Mouse (Mus musculus) liver, embryonic 14.5 days (tissue): ENCODE measurements around the gene Ndufab1. TPM values are rescaled to one million over a fixed set of nuclear protein-coding genes. Genes with fewer than 3 reads are reported as not detected.
A peak's percentile ranks its signal among the peaks of the same experiment; 100 is the strongest.

Experiments used
- ATAC-seq: fragments of 200-750 bp; cut with Nextera tagmentation; 2 replicates; pipeline ENCODE4 v1.8.0; 2017; ENCODE audit warnings: moderate number of reproducible peaks, mild to moderate bottlenecking, moderate library complexity; ENCODE audit not compliant: insufficient read depth
- DNase-seq, 3 experiments: peaks; one replicate each; pipeline ENCODE4 v3.0.0-alpha.2; 2012 to 2013; ENCODE audit warnings: low read depth in 3 of 3, low spot score in 3 of 3
- H3K27ac ChIP-seq: fragments of 300-500 bp; sonication (generic); 2 replicates; pipeline ENCODE4 v1.5.1; 2014; ENCODE audit warnings: moderate library complexity, mild to moderate bottlenecking, control low read depth, inconsistent platforms
- H3K27me3 ChIP-seq: fragments of 300-500 bp; sonication (generic); 2 replicates; pipeline ENCODE4 v1.6.1; 2014; ENCODE audit warnings: mild to moderate bottlenecking, low read length, moderate library complexity; ENCODE audit not compliant: control insufficient read depth, insufficient read depth
- H3K36me3 ChIP-seq: fragments of 300-500 bp; sonication (generic); replicated peaks from 2 replicates; pipeline ENCODE4 v1.6.1; 2014; ENCODE audit warnings: low read depth; ENCODE audit not compliant: control insufficient read depth, insufficient read depth
- H3K4me1 ChIP-seq, 2 experiments: fragments of 200-500 bp in 1 of 2; fragments of 300-500 bp in 1 of 2; sonication (generic) in 1 of 2; replicated peaks; 2 replicates each; pipeline ENCODE4 v1.6.1; 2012 to 2014; ENCODE audit warnings: antibody characterized with exemption in 1 of 2, inconsistent platforms in 1 of 2, low read length in 1 of 2; ENCODE audit not compliant: control insufficient read depth in 2 of 2, insufficient read depth in 2 of 2
- H3K4me2 ChIP-seq: fragments of 300-500 bp; sonication (generic); 2 replicates; pipeline ENCODE4 v1.6.1; 2014; ENCODE audit warnings: low read depth, mild to moderate bottlenecking, control low read depth, moderate library complexity
- H3K4me3 ChIP-seq, 2 experiments: fragments of 200-500 bp in 1 of 2; fragments of 300-500 bp in 1 of 2; sonication (generic) in 1 of 2; 2 replicates each; pipeline ENCODE4 v1.5.1; 2012 to 2014; ENCODE audit warnings: low read depth in 2 of 2, low read length in 2 of 2, mild to moderate bottlenecking in 2 of 2, control low read depth in 1 of 2, inconsistent platforms in 1 of 2, moderate library complexity in 1 of 2; ENCODE audit not compliant: insufficient read depth in 1 of 2
- H3K9ac ChIP-seq: fragments of 300-500 bp; sonication (generic); replicated peaks from 2 replicates; pipeline ENCODE4 v1.6.1; 2014; ENCODE audit warnings: mild to moderate bottlenecking, control low read depth, moderate library complexity
- H3K9me3 ChIP-seq: fragments of 300-500 bp; sonication (generic); 2 replicates; pipeline ENCODE4 v1.6.1; 2016; ENCODE audit warnings: low read length, mixed read lengths; ENCODE audit not compliant: control insufficient read depth
- CTCF ChIP-seq: IDR thresholded peaks from 2 replicates; pipeline ENCODE4 v1.5.1; 2016; ENCODE audit warnings: antibody characterized with exemption, low read depth, control low read depth
- EP300 ChIP-seq: IDR thresholded peaks from 2 replicates; pipeline ENCODE4 v1.6.1; 2016; ENCODE audit warnings: antibody characterized with exemption, low read depth
- WGBS: fragments of 180-500 bp; shearing (Covaris S2); extraction: QIAGEN DNeasy Blood & Tissue Kit; methylation state at CpG from one replicate; pipeline ENCODE4 v1.1.7; 2014; ENCODE audit not compliant: insufficient replicate concordance; 5-methylcytosine and 5-hydroxymethylcytosine counted together
- polyA plus RNA-seq, 2 experiments: library from polyadenylated mRNA; depleted of rRNA in 1 of 2; stranded (reverse) in 1 of 2; unstranded in 1 of 2; fragments of >200 nt; fragmentation: Nextera tagmentation in 1 of 2; extraction: Ambion mirVana in 1 of 2; gene quantifications; 2 replicates each; pipeline versions ENCODE4 v1.2.1 to v1.2.3; 2012 to 2014

Ndufab1 gene
- polyA plus RNA-seq, 2 experiments, result 58.5 to 419 TPM

- no peak for DNase-seq
- H3K4me2 ChIP-seq, result no peak overlapping the region
- ATAC-seq, result no peak
- no peak overlapping the region for H3K9ac ChIP-seq
- no peak overlapping the region for H3K4me3 ChIP-seq
- peaks cover 71% of the 10 kb centered on the region for H3K36me3 ChIP-seq
- no peaks in the 10 kb centered on the region for H3K27me3 ChIP-seq
- TF ChIP-seq EP300, result no peak
- TF ChIP-seq CTCF, result peak; percentile 47
- 79% methylated on average over 2 of the region's 2 CpGs for WGBS
- H3K27ac ChIP-seq, result no peak overlapping the region
- H3K9me3 ChIP-seq, result no peaks in the 10 kb centered on the region
- no peaks in the 10 kb centered on the region for H3K4me1 ChIP-seq
Measured at GRCm38 (mm10) chr7:122094564-122095330, 6.9 kb downstream of the Ndufab1 start.

DNA sequence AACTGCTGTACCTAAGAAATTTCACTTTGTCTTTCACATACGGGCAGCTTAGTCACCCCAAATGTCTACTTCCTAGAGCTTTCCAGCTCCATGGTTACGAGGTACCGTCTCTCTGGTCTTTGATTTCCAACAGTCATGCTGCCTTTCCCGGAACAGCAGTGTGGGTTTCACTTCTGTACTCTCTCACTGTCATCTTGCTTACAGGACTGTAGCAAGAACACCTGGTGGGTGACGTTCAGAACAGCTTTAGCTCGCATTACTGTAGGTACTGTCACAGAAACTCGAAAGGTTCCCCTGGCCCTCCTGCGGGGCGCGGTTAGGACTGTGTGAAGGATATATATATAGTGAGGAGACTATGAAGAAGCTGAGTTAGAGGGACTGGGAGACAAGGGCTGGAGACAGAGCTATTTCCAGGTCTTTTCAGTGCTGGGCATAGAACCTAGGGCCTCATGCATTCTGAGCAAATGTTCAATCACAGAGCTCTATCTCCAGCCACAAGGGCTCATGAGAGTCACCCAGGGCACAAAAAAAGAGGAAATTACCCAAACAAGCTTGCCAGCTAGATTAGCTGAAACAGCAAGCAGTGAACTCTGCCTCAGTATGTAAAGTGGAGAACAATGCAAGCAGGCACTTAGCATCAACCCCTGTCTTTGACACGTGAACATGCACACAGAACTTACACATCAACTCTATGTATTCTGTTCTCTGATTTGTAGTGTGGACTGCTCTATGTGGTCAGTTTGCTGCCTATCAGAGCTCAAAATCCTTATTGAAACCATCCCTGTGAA lies 14.3 kb downstream of the Ndufab1 start:
- ATAC-seq (peak; percentile 7; the same call in 1 of the 2 replicates), DNase-seq (no peak)
- Histone ChIP-seq H3K27me3 (no peaks in the 10 kb centered on the region), H3K9me3 (no peaks in the 10 kb centered on the region), H3K9ac (no peak overlapping the region), H3K36me3 (peaks cover 50% of the 10 kb centered on the region), H3K27ac (no peak overlapping the region), H3K4me2 (no peak overlapping the region), H3K4me3 (no peak overlapping the region), H3K4me1 (no peaks in the 10 kb centered on the region)
- 84% methylated on average over 11 of the region's 11 CpGs for WGBS
- TF ChIP-seq EP300, result no peak
- TF ChIP-seq CTCF, result no peak

DNA sequence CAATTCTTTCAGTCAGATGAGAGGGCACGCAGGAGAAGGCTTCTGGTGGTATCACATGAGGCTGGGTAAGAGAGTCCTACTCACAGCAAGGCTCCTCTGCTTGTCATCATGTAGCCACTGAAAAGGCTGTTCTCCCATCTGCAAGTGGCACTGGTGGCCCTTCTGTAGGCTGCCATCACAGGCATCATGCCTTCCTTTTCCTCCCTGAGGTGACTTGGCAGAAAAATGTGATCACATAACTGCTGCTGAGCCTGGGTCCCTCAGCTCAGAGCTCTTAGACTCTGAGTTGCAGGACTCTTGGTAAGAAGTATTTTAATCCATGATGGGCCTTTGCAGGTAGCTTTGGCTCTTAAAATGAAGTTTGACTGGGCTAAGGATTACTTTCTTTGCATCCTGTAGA lies 20.6 kb downstream of the Ndufab1 start:
- Histone ChIP-seq H3K4me2 (no peak overlapping the region), H3K9ac (no peak overlapping the region), H3K4me3 (no peak overlapping the region), H3K9me3 (no peaks in the 10 kb centered on the region), H3K27me3 (no peaks in the 10 kb centered on the region), H3K36me3 (peaks cover 13% of the 10 kb centered on the region), H3K4me1 (no peaks in the 10 kb centered on the region), H3K27ac (no peak overlapping the region)
- 65% methylated on average over 1 of the region's 1 CpGs for WGBS
- DNase-seq (no peak), ATAC-seq (no peak)
- no peak for TF ChIP-seq EP300
- TF ChIP-seq CTCF, result no peak

GRCm38 (mm10) chr7:122079798-122080554 lies 21.7 kb downstream of the Ndufab1 start:
- Histone ChIP-seq H3K9ac (no peak overlapping the region; the same call in 1 of the 2 replicates), H3K27me3 (no peaks in the 10 kb centered on the region), H3K4me2 (no peak overlapping the region), H3K4me3 (no peak overlapping the region), H3K27ac (no peak overlapping the region), H3K4me1 (no peaks in the 10 kb centered on the region), H3K36me3 (peaks cover 23% of the 10 kb centered on the region), H3K9me3 (no peaks in the 10 kb centered on the region)
- WGBS, result 77% methylated on average over 8 of the region's 8 CpGs
- ATAC-seq, result no peak
- TF ChIP-seq CTCF (no peak), EP300 (no peak)
- no peak for DNase-seq
